Mouse (Mus musculus) thymus, adult 18-20 months (tissue): Measurements from ENCODE around the gene Map3k9.

Source experiments
- DNase-seq, 2 experiments: peaks; one replicate each; pipeline ENCODE4 v3.0.0; 2022; ENCODE audit warnings: mixed read lengths in 2 of 2

Map3k9 gene

GRCm38 (mm10) chr12:81781105-81781909 lies at the start of gene Map3k9:
Map3k9 (minus strand) TSS chr12:81781175.
- DNase-seq, result peak; percentile 84 to 87

- DNase-seq, result no peak
Measured at GRCm38 (mm10) chr12:81828355-81828754, 47.4 kb upstream of the Map3k9 start.

GRCm38 (mm10) chr12:81822778-81823480 lies 42.0 kb upstream of the Map3k9 start:
- DNase-seq, result no peak

GRCm38 (mm10) chr12:81822176-81822575 lies 41.2 kb upstream of the Map3k9 start:
- no peak for DNase-seq

- DNase-seq, result no peak
Measured at GRCm38 (mm10) chr12:81820700-81821099, 39.7 kb upstream of the Map3k9 start.

- no peak for DNase-seq
Measured at GRCm38 (mm10) chr12:81817126-81817505, 36.1 kb upstream of the Map3k9 start.

GRCm38 (mm10) chr12:81816330-81817125 lies 35.6 kb upstream of the Map3k9 start:
- DNase-seq, result no peak

GRCm38 (mm10) chr12:81814742-81815141 lies 33.8 kb upstream of the Map3k9 start:
- no peak for DNase-seq

- DNase-seq, result no peak
Measured at GRCm38 (mm10) chr12:81810417-81810816, 29.4 kb upstream of the Map3k9 start.

- no peak for DNase-seq
Measured at GRCm38 (mm10) chr12:81808596-81808995, 27.6 kb upstream of the Map3k9 start.

- no peak for DNase-seq
Measured at GRCm38 (mm10) chr12:81807953-81808352, 27.0 kb upstream of the Map3k9 start.

- no peak for DNase-seq
Measured at GRCm38 (mm10) chr12:81807529-81807837, 26.5 kb upstream of the Map3k9 start.

- DNase-seq, result peak; percentile 62
Measured at GRCm38 (mm10) chr12:81806759-81807528, 26.0 kb upstream of the Map3k9 start.

GRCm38 (mm10) chr12:81806114-81806513 lies 25.1 kb upstream of the Map3k9 start:
- no peak for DNase-seq

- DNase-seq, result no peak
Measured at GRCm38 (mm10) chr12:81803803-81804202, 22.8 kb upstream of the Map3k9 start.

- DNase-seq, result no peak
Measured at GRCm38 (mm10) chr12:81803016-81803415, 22.0 kb upstream of the Map3k9 start.

- no peak for DNase-seq
Measured at GRCm38 (mm10) chr12:81801134-81801533, 20.2 kb upstream of the Map3k9 start.

- peak in 1 of 2 experiments; percentile 43 for DNase-seq
Measured at GRCm38 (mm10) chr12:81796541-81796940, 15.6 kb upstream of the Map3k9 start.

GRCm38 (mm10) chr12:81792511-81793218 lies 11.7 kb upstream of the Map3k9 start:
- peak in 1 of 2 experiments; percentile 24 for DNase-seq

GRCm38 (mm10) chr12:81789499-81789898 lies 8.5 kb upstream of the Map3k9 start:
- DNase-seq, result no peak

GRCm38 (mm10) chr12:81788672-81789084 lies 7.7 kb upstream of the Map3k9 start:
- DNase-seq, result peak; percentile 60 to 71

- no peak for DNase-seq
Measured at GRCm38 (mm10) chr12:81787262-81787661, 6.3 kb upstream of the Map3k9 start.
